Mouse (Mus musculus) intestine, embryonic 15.5 days (tissue): ENCODE data around the gene Ppp2r5b. TPM values are rescaled to one million over a fixed set of nuclear protein-coding genes. Genes with fewer than 3 reads are reported as not detected.

Experiments
- ATAC-seq: fragments of 200-750 bp; cut with Nextera tagmentation; 2 replicates; pipeline ENCODE4 v1.8.0; 2017; ENCODE audit warnings: moderate TSS enrichment, moderate library complexity
- H3K27ac ChIP-seq: fragments of 300-500 bp; sonication (generic); 2 replicates; pipeline ENCODE4 v1.5.1; 2015; ENCODE audit warnings: mild to moderate bottlenecking, inconsistent platforms
- H3K27me3 ChIP-seq: fragments of 300-500 bp; sonication (generic); replicated peaks from 2 replicates; pipeline ENCODE4 v1.6.1; 2015; ENCODE audit warnings: inconsistent platforms
- H3K36me3 ChIP-seq: fragments of 300-500 bp; sonication (generic); 2 replicates; pipeline ENCODE4 v1.6.1; 2015; ENCODE audit warnings: inconsistent platforms
- H3K4me1 ChIP-seq: fragments of 300-500 bp; sonication (generic); replicated peaks from 2 replicates; pipeline ENCODE4 v1.6.1; 2015; ENCODE audit warnings: inconsistent platforms
- H3K4me2 ChIP-seq: fragments of 300-500 bp; sonication (generic); replicated peaks from 2 replicates; pipeline ENCODE4 v1.6.1; 2015; ENCODE audit warnings: mild to moderate bottlenecking, inconsistent platforms
- H3K4me3 ChIP-seq: fragments of 300-500 bp; sonication (generic); replicated peaks from 2 replicates; pipeline ENCODE4 v1.5.1; 2015; ENCODE audit warnings: inconsistent platforms
- H3K9ac ChIP-seq: fragments of 300-500 bp; sonication (generic); 2 replicates; pipeline ENCODE4 v1.6.1; 2015; ENCODE audit warnings: inconsistent platforms
- H3K9me3 ChIP-seq: fragments of 300-500 bp; sonication (generic); 2 replicates; pipeline ENCODE4 v1.6.1; 2016; ENCODE audit warnings: inconsistent platforms
- WGBS: fragments of 180-500 bp; shearing (Covaris S2); methylation state at CpG from one replicate; pipeline ENCODE4 v1.1.7; 2015; 5-methylcytosine and 5-hydroxymethylcytosine counted together
- polyA plus RNA-seq: library from polyadenylated mRNA; unstranded; fragments of >200 nt; fragmentation: Nextera tagmentation; extraction: Ambion mirVana; gene quantifications from 2 replicates; pipeline ENCODE4 v1.2.1, GENCODE M21; 2015

Gene Ppp2r5b
- polyA plus RNA-seq, 1 experiment from 2014 or later, result 21.2 TPM

DNA sequence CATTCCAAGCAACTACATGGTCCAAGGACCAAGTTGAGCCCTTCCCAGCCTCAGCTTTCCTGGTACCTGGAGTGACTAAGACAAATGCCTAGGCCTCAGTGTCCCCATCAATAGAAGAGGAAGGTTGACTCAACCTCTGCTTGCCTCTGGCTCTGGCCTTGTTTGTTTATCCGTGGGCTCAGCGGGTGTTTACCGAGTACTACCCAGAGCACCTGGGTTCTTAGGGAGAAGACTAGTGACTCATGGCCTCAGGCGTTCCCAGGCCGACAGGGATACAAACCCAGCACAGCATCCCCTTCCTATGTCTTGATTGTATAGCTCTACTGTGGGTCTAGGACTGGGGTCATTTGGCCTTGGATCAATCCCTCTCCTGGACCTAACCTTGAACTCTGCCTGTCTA, 7.6 kb upstream of the Ppp2r5b start:
- peaks cover 25% of the 10 kb centered on the region for H3K36me3 ChIP-seq
- H3K4me1 ChIP-seq, result peaks cover 19% of the 10 kb centered on the region
- 0 out of 2 replicates have a peak overlapping the region, but pooled peaks have one; percentile 6 for H3K4me3 ChIP-seq
- no peak overlapping the region for H3K9ac ChIP-seq
- peak overlapping the region; percentile 91 for H3K4me2 ChIP-seq
- H3K9me3 ChIP-seq, result no peaks in the 10 kb centered on the region
- no peak overlapping the region for H3K27ac ChIP-seq
- WGBS, result 75% methylated on average over 5 of the region's 5 CpGs
- no peak for ATAC-seq
- H3K27me3 ChIP-seq, result no peaks in the 10 kb centered on the region

GRCm38 (mm10) chr19:6242281-6242680, 6.6 kb upstream of the Ppp2r5b start:
- Histone ChIP-seq H3K4me3 (peak overlapping the region; percentile 74), H3K9ac (peak overlapping the region; percentile 92), H3K27ac (peak overlapping the region; percentile 81; the same call in 1 of the 2 replicates), H3K4me2 (peak overlapping the region; percentile 91), H3K4me1 (peaks cover 19% of the 10 kb centered on the region), H3K36me3 (peaks cover 20% of the 10 kb centered on the region), H3K9me3 (no peaks in the 10 kb centered on the region), H3K27me3 (no peaks in the 10 kb centered on the region)
- 0% methylated on average over 4 of the region's 4 CpGs for WGBS
- ATAC-seq, result peak; percentile 19

- Histone ChIP-seq H3K36me3 (peaks cover 14% of the 10 kb centered on the region), H3K4me3 (peak within 1 kb of the TSS; percentile 74), H3K4me1 (peaks cover 25% of the 10 kb centered on the region), H3K27me3 (no peaks in the 10 kb centered on the region), H3K9me3 (no peaks in the 10 kb centered on the region), H3K27ac (peak within 1 kb of the TSS; percentile 81), H3K4me2 (peak within 1 kb of the TSS; percentile 91), H3K9ac (peak within 1 kb of the TSS; percentile 92)
- under 1% methylated on average over 55 of the region's 55 CpGs for WGBS
- peak; percentile 95 for ATAC-seq
Measured at GRCm38 (mm10) chr19:6241274-6242107, 5.8 kb upstream of the Ppp2r5b start, which contains the start of gene Atg2a. Gene Atg2a, plus strand, starts transcription at chr19:6241668.

DNA sequence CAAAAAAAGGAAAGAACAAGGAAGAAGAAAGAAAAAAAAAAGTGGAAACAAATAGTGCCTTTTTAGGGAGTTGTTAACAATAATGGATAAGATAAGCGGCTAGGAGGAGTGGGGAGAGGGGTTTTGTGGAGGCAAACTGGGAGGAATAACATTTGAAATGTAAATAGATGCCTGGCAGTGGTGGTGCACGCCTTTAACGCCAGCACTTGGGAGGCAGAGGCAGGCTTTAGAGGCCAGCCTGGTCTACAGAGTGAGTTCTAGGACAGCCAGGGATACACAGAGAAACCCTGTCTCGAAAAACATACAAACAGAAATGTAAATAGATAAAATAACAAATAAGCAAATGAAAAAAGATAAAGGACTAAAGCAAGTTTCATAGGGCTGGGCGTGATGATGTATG, 5.1 kb upstream of the Ppp2r5b start:
- 28% methylated on average over 5 of the region's 5 CpGs for WGBS

GRCm38 (mm10) chr19:6240136-6240535, 4.5 kb upstream of the Ppp2r5b start:
- Histone ChIP-seq H3K4me3 (no peak overlapping the region), H3K9me3 (no peaks in the 10 kb centered on the region), H3K9ac (no peak overlapping the region), H3K36me3 (0 out of 2 replicates have a peak, but pooled peaks cover 4% of the 10 kb centered on the region), H3K4me2 (no peak overlapping the region), H3K27me3 (no peaks in the 10 kb centered on the region), H3K27ac (no peak overlapping the region; the same call in 1 of the 2 replicates), H3K4me1 (peaks cover 31% of the 10 kb centered on the region)
- WGBS, result 38% methylated on average over 1 of the region's 1 CpGs
- ATAC-seq, result no peak

More for the DNA sequence above, 5.1 kb upstream of the Ppp2r5b start:
- H3K4me1 ChIP-seq, result peaks cover 28% of the 10 kb centered on the region
- no peak overlapping the region for H3K4me3 ChIP-seq
- H3K9me3 ChIP-seq, result no peaks in the 10 kb centered on the region
- H3K27ac ChIP-seq, result 0 out of 2 replicates have a peak overlapping the region, but pooled peaks have one; percentile 36
- ATAC-seq, result no peak
- H3K36me3 ChIP-seq, result peaks cover 7% of the 10 kb centered on the region
- H3K4me2 ChIP-seq, result peak overlapping the region; percentile 36; the same call in 1 of the 2 replicates
- H3K9ac ChIP-seq, result no peak overlapping the region
- H3K27me3 ChIP-seq, result no peaks in the 10 kb centered on the region

DNA sequence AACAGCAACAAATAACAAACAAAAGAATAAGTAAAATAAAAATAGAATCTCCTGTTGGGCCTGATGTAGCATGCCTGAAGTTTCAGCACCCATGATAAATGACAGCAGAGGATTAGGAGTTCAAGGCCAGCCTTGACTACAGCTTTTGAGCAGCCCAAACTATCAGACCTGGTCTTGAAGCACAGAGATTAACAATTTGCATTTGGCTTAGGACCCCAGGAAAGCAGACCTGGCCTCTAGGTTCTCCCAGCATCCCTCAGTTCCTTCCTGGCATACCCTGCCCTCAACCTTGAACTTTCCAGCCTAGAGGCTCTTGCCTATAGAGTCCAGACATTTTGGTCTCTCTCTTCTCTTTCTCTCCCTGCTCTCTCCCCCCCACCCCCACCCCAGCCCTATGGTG, 3.1 kb upstream of the Ppp2r5b start:
- Histone ChIP-seq H3K36me3 (no peaks in the 10 kb centered on the region), H3K27ac (no peak overlapping the region), H3K4me1 (peaks cover 39% of the 10 kb centered on the region), H3K4me2 (no peak overlapping the region), H3K4me3 (no peak overlapping the region), H3K9me3 (no peaks in the 10 kb centered on the region), H3K27me3 (no peaks in the 10 kb centered on the region), H3K9ac (no peak overlapping the region)
- no peak for ATAC-seq

- ATAC-seq, result no peak
- H3K36me3 ChIP-seq, result 0 out of 2 replicates have a peak, but pooled peaks cover 2% of the 10 kb centered on the region
- H3K9ac ChIP-seq, result no peak overlapping the region
- no peaks in the 10 kb centered on the region for H3K9me3 ChIP-seq
- no peak overlapping the region for H3K4me3 ChIP-seq
- H3K4me1 ChIP-seq, result peaks cover 26% of the 10 kb centered on the region
- WGBS, result 67% methylated on average over 7 of the region's 7 CpGs
- H3K27me3 ChIP-seq, result no peaks in the 10 kb centered on the region
- no peak overlapping the region for H3K4me2 ChIP-seq
- H3K27ac ChIP-seq, result 0 out of 2 replicates have a peak overlapping the region, but pooled peaks have one; percentile 98
Measured at GRCm38 (mm10) chr19:6236842-6237241, 1.2 kb upstream of the Ppp2r5b start.

GRCm38 (mm10) chr19:6236053-6236441, 375 bp upstream of the Ppp2r5b start:
- Histone ChIP-seq H3K4me1 (peaks cover 26% of the 10 kb centered on the region), H3K27me3 (no peaks in the 10 kb centered on the region), H3K9ac (peak overlapping the region; percentile 78), H3K4me3 (peak overlapping the region; percentile 76), H3K36me3 (0 out of 2 replicates have a peak, but pooled peaks cover 2% of the 10 kb centered on the region), H3K27ac (peak overlapping the region; percentile 98), H3K9me3 (no peaks in the 10 kb centered on the region), H3K4me2 (peak overlapping the region; percentile 85)
- 2% methylated on average over 9 of the region's 9 CpGs for WGBS
- ATAC-seq, result peak; percentile 92

- no peak for ATAC-seq
- Histone ChIP-seq H3K36me3 (0 out of 2 replicates have a peak, but pooled peaks cover 12% of the 10 kb centered on the region), H3K4me2 (peak overlapping the region; percentile 85), H3K27ac (no peak overlapping the region), H3K4me3 (peak overlapping the region; percentile 76), H3K27me3 (no peaks in the 10 kb centered on the region), H3K9me3 (no peaks in the 10 kb centered on the region), H3K9ac (peak overlapping the region; percentile 78), H3K4me1 (peaks cover 19% of the 10 kb centered on the region)
- WGBS, result 60% methylated on average over 11 of the region's 11 CpGs
Measured at GRCm38 (mm10) chr19:6234337-6235083, 1.2 kb downstream of the Ppp2r5b start.

DNA sequence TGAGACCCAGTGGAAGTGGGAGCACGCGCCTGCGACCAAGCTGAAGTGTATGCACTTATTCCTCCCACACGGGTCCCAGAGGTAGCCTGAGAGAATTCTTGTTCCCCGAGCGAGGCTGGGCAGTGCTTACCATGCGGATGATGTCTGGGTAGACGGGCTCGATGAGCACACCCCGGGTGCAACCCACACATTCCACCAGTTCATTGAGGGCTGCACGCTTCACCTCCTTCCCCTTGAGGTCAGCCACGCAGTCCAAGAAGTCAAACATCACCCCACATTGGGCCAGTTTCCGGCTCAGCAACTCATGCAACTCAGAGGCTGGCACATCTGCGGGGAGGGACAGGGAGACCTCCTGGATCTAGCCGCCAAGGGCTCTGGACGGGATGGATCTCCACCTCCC, 2.0 kb downstream of the Ppp2r5b start:
- 91% methylated on average over 16 of the region's 16 CpGs for WGBS
- H3K4me1 ChIP-seq, result peaks cover 19% of the 10 kb centered on the region
- H3K4me2 ChIP-seq, result no peak overlapping the region
- H3K36me3 ChIP-seq, result 0 out of 2 replicates have a peak, but pooled peaks cover 12% of the 10 kb centered on the region
- no peak for ATAC-seq
- H3K27me3 ChIP-seq, result no peaks in the 10 kb centered on the region
- H3K4me3 ChIP-seq, result no peak overlapping the region
- H3K9ac ChIP-seq, result no peak overlapping the region
- H3K27ac ChIP-seq, result no peak overlapping the region
- no peaks in the 10 kb centered on the region for H3K9me3 ChIP-seq

DNA sequence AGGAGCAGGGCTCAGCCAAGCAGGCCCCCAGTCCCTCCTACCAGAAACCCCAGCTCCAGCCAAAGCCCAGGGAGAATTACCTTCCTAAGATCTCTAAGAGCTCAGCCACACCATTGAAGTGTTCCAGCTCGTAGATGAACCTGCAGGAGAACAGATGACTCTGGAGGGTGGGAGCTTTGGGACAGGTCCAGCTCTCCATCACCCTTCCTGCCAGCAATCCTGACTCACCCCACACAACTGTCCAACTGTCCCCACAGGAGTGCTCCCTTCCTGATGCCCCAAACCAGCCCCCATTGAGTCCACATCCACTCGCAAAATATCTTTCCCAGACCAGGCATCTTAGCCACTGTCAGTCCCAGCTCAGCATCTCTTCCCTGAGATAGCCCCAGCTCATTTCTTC, 4.6 kb downstream of the Ppp2r5b start:
- H3K4me1 ChIP-seq, result peaks cover 16% of the 10 kb centered on the region
- WGBS, result 81% methylated on average over 2 of the region's 2 CpGs
- no peak overlapping the region for H3K27ac ChIP-seq
- H3K9me3 ChIP-seq, result no peaks in the 10 kb centered on the region
- no peaks in the 10 kb centered on the region for H3K27me3 ChIP-seq
- no peak for ATAC-seq
- H3K4me2 ChIP-seq, result no peak overlapping the region
- 0 out of 2 replicates have a peak, but pooled peaks cover 12% of the 10 kb centered on the region for H3K36me3 ChIP-seq
- H3K9ac ChIP-seq, result no peak overlapping the region
- no peak overlapping the region for H3K4me3 ChIP-seq

- H3K4me1 ChIP-seq, result peaks cover 16% of the 10 kb centered on the region
- H3K27ac ChIP-seq, result no peak overlapping the region
- no peak overlapping the region for H3K4me3 ChIP-seq
- no peak for ATAC-seq
- no peak overlapping the region for H3K4me2 ChIP-seq
- H3K9ac ChIP-seq, result no peak overlapping the region
- H3K27me3 ChIP-seq, result no peaks in the 10 kb centered on the region
- H3K9me3 ChIP-seq, result no peaks in the 10 kb centered on the region
- H3K36me3 ChIP-seq, result 0 out of 2 replicates have a peak, but pooled peaks cover 12% of the 10 kb centered on the region
- WGBS, result 89% methylated on average over 4 of the region's 4 CpGs
Measured at GRCm38 (mm10) chr19:6230411-6230810, 5.3 kb downstream of the Ppp2r5b start.
